Mouse (Mus musculus): Measurements from ENCODE around the gene Iltifb.
A peak's percentile ranks its signal among the peaks of the same experiment; 100 is the strongest.
"Not testable (repeated sequence)": the region's sequence is repeated elsewhere in the genome, so short reads cannot be mapped to it uniquely, and the experiment has no call there.

The Iltifb gene

DNA sequence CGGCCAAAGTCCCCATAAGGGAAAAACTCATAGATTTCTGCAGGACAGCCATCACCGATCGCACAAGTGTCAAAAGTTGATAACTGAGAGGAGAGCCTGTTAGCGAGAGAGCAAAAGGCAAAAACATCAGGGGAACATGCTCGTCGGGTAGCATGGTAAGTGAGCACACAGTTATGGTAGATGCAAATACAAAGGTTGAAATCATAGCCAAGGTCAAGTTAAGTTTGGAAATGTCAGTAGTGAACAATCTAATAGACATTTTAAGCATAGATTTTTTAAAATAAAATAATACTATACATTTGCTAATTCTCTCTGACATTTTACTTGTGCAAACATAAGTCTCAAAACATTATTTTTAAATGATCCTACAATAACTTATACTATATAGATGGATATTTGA, at the start of gene Iltifb:
Gene Iltifb, minus strand, starts transcription at position 101 of the 400 bp plus-strand sequence.
- DNase-seq, result no peak

GRCm38 (mm10) chr10:118343155-118343554, 48.3 kb upstream of the Iltifb start, which contains the start of gene Gm9046:
TSS of gene Gm9046 (minus strand) at chr10:118343255.
- not testable (repeated sequence) for DNase-seq

- DNase-seq, result not testable (repeated sequence)
Measured at GRCm38 (mm10) chr10:118337731-118338130, 42.9 kb upstream of the Iltifb start, which contains the start of gene Gm9045. TSS of gene Gm9045 (minus strand) at chr10:118337831.

- DNase-seq, result not testable (repeated sequence)
Measured at GRCm38 (mm10) chr10:118332308-118332707, 37.5 kb upstream of the Iltifb start, which contains the start of gene Gm9044. TSS of gene Gm9044 (minus strand) at chr10:118332408.

- DNase-seq, result not testable (repeated sequence)
Measured at GRCm38 (mm10) chr10:118326869-118327268, 32.0 kb upstream of the Iltifb start, which contains the start of gene Gm9040. TSS of gene Gm9040 (minus strand) at chr10:118326969.

DNA sequence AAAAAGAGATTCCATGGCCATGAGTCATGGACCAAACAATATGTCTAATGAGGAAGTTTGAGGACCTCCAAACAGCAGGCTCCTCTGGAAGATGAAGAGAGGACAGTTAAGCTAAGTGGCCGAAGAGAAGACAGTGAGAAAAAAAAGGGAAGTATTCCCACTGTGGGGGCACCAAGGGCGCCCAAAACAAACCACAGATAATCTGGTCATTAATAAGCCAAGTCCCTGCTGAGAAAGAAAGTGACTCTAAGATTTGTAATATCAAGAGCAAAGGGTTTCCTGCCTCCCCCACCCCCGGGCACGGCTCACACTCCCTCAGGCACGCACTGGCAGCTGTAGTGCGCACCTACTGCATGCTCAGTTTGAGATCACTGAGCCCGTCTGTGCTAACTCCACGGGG, 24.2 kb upstream of the Iltifb start:
- no peak for DNase-seq

GRCm38 (mm10) chr10:118302133-118302532, 7.3 kb upstream of the Iltifb start:
- DNase-seq, result not testable (repeated sequence)

GRCm38 (mm10) chr10:118283016-118283415, 11.8 kb downstream of the Iltifb start:
- DNase-seq, result not testable (repeated sequence)

- DNase-seq, result not testable (repeated sequence)
Measured at GRCm38 (mm10) chr10:118282565-118282964, 12.3 kb downstream of the Iltifb start.

- DNase-seq, result not testable (repeated sequence)
Measured at GRCm38 (mm10) chr10:118278069-118278468, 16.8 kb downstream of the Iltifb start.

- DNase-seq, result not testable (repeated sequence)
Measured at GRCm38 (mm10) chr10:118271416-118271815, 23.4 kb downstream of the Iltifb start.

DNA sequence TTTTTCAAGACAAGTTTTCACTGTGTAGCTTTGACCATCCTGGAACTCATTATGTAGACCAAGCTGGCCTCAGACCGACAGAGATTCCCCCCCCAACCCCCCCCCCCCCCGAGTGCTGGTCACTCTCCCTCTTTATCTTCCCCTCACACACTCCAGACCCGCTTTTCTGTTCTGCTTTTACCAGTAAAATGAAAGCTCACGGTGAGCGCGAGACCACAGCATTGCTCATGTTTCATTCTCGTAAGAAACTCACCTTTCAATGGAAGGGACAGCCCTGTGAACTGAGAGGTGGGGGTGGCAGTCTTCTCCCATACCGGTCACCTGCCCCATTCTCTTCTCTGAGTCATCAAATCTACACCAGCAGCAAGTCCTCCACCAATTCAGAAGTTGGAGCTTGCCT, 26.0 kb downstream of the Iltifb start:
- not testable (repeated sequence) for DNase-seq

GRCm38 (mm10) chr10:118258388-118258787, 36.5 kb downstream of the Iltifb start, which contains the start of gene Gm32802:
TSS of gene Gm32802 (plus strand) at chr10:118258688.
- DNase-seq, result not testable (repeated sequence)

DNA sequence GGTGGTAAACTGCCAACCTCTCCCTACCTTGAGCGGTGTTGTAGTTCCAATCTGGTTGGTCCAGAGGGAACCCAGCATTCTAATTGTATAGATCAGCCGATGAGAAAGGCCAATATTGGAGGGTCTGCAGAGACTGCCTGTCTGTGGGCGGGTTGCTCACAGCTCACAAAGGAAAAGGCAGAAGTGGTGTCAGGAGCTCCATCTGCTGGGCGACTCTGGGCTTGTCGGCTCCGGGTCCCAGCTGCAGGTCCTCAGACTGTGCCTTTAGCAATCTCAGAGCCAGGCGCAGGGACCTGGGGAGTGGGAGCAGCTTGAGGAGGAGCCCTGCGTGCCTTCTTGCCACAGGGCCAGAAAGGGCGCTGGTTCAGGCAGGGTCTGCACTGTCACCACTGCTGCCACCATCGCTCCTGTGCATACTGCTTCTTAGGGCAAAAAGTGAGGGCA, 44.0 kb downstream of the Iltifb start:
- DNase-seq, result peak; percentile 34

DNA sequence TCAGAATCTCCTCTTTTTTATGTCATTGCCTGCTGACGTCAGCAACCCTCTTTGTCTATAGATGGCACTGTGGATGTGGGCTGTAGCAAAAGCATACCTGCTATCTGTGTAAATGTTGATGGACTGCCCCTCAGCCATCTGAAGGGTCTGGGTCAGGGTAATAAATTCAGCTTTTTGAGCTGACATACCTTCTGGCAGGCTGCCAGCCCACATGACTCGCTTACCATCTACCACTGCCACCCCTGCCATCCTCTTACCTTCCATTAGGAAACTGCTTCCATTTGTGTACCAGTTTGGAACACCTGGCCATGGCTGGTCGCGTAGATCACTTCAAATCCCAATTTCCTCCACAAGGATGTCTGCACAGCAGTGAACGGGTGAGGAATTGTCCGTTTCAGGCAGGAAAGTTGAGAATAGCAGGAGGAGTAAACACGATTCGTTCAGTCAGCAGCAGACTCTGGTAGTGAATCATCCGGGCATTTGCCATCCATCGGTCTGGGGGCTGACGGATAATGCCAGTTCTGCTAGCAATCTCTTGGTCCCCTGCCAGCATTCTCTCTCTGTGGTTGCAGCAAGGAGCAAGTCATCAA, 45.7 kb downstream of the Iltifb start:
- DNase-seq, result not testable (repeated sequence)

DNA sequence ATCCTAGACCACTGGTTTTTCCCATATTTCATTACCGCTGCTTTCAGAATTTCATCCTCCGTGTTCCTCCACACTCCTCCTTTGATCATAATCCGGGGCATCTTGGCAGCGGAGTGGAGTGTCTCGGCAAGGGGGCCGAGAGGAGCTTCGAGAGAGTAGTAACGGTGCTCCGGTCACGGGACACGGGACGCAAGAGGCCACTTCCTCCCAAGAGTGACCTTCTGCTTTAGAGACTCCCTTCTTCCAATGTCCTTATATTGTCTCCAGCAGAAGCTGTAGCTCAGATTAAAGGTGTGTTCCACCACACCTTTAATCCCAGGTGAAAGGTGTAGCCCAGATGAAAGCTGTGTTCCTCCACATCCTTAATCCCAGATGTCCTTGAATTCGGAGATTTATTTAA, 54.2 kb downstream of the Iltifb start, which contains the start of gene Gm32717:
Gene Gm32717, minus strand, starts transcription at position 101 of the 400 bp plus-strand sequence.
- DNase-seq, result not testable (repeated sequence)

Measured in liver (tissue).